Mouse (Mus musculus) natural killer cell, adult 2 months (primary cell): Measurements from ENCODE around the gene Ankrd39.
"Not testable (repeated sequence)": the region's sequence is repeated elsewhere in the genome, so short reads cannot be mapped to it uniquely, and the experiment has no call there.

Experiments
- DNase-seq, 2 experiments: peaks; one replicate each; pipeline ENCODE4 v3.0.0; 2022; ENCODE audit warnings: low spot score in 2 of 2

Gene Ankrd39

GRCm38 (mm10) chr1:36554633-36555399 is 7.6 kb upstream of the Ankrd39 start:
- no peak for DNase-seq

GRCm38 (mm10) chr1:36552506-36552905 is 5.3 kb upstream of the Ankrd39 start:
- DNase-seq = no peak

GRCm38 (mm10) chr1:36551904-36552303 is 4.7 kb upstream of the Ankrd39 start:
- DNase-seq = no peak

GRCm38 (mm10) chr1:36550075-36550863 is 3.0 kb upstream of the Ankrd39 start:
- no peak for DNase-seq

- no peak for DNase-seq
Observed at GRCm38 (mm10) chr1:36549491-36549890, 2.2 kb upstream of the Ankrd39 start.

- DNase-seq = no peak
Observed at GRCm38 (mm10) chr1:36548771-36549170, 1.5 kb upstream of the Ankrd39 start.

- no peak for DNase-seq
Observed at GRCm38 (mm10) chr1:36547981-36548598, 845 bp upstream of the Ankrd39 start.

GRCm38 (mm10) chr1:36545845-36546600 is 1.2 kb downstream of the Ankrd39 start:
- DNase-seq = peak in 1 of 2 experiments; percentile 38

- DNase-seq = no peak
Observed at GRCm38 (mm10) chr1:36545382-36545781, 1.9 kb downstream of the Ankrd39 start.

GRCm38 (mm10) chr1:36542925-36543324 is 4.3 kb downstream of the Ankrd39 start:
- DNase-seq = no peak

- DNase-seq = no peak
Observed at GRCm38 (mm10) chr1:36541844-36542243, 5.4 kb downstream of the Ankrd39 start.

GRCm38 (mm10) chr1:36540807-36541206 is 6.4 kb downstream of the Ankrd39 start:
- DNase-seq = no peak

- no peak for DNase-seq
Observed at GRCm38 (mm10) chr1:36540132-36540531, 7.1 kb downstream of the Ankrd39 start.

- no peak for DNase-seq
Observed at GRCm38 (mm10) chr1:36539186-36539585, 8.1 kb downstream of the Ankrd39 start, which contains the start of gene Gm42417. Gene Gm42417, minus strand, starts transcription at chr1:36539429.

- DNase-seq = no peak
Observed at GRCm38 (mm10) chr1:36538727-36539126, 8.5 kb downstream of the Ankrd39 start.

GRCm38 (mm10) chr1:36536783-36537182 is 10.5 kb downstream of the Ankrd39 start, which contains the start of gene Ankrd23:
Gene Ankrd23, minus strand, starts transcription at chr1:36536883.
- DNase-seq = not testable (repeated sequence)

- no peak for DNase-seq
Observed at GRCm38 (mm10) chr1:36536397-36536728, 10.9 kb downstream of the Ankrd39 start.

- no peak for DNase-seq
Observed at GRCm38 (mm10) chr1:36535477-36536396, 11.5 kb downstream of the Ankrd39 start.

- DNase-seq = no peak
Observed at GRCm38 (mm10) chr1:36534595-36535058, 12.6 kb downstream of the Ankrd39 start.

GRCm38 (mm10) chr1:36533546-36533945 is 13.7 kb downstream of the Ankrd39 start:
- no peak for DNase-seq
